Mouse (Mus musculus): ENCODE data around the gene Gm17657.

- TF ChIP-seq CHD2 (IDR thresholded peaks at IDR 0.05; ENCODE audit: low read depth, low read length) (no peak), HCFC1 (IDR thresholded peaks at IDR 0.05; ENCODE audit: borderline replicate concordance, insufficient read depth, low read length) (no peak), ZNF384 (IDR thresholded peaks at IDR 0.05; ENCODE audit: low read depth, low read length) (peak; percentile 85), MAFK (IDR thresholded peaks at IDR 0.05; ENCODE audit: insufficient read depth, low read depth, low read length) (peak; percentile 49; the same call in 1 of the 2 replicates), ZC3H11A (IDR thresholded peaks at IDR 0.05; ENCODE audit: borderline replicate concordance, low read depth, low read length) (no peak)
These were observed 63.9 kb downstream of the Gm17657 start for GRCm38 (mm10) chr17:29485336-29486233.
